Mouse (Mus musculus): ENCODE data around the gene Cdh4. TPM values are rescaled to one million over a fixed set of nuclear protein-coding genes. Genes with fewer than 3 reads are reported as not detected.

Cdh4 gene
- polyA plus RNA-seq, 1 experiment, result 3.2 TPM

DNA sequence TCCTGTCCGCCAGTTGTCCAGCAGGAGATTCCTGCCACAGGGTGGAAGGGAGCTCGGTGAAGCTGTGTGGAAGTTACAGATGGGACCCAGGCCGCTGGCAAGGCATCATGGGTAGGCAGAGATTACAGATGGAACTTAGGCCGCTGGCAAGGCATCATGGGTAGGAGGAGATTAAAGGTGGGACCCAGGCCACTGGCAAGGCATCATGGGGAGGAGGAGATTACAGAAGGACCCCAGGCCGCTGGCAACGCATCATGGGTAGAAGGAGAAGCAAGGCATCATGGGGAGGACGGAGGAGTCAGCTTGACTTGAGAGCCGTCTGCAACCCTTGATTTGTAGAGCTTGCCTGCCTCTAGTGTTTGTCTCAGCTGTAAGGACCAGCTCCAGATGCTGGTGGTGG lies 281.2 kb downstream of the Cdh4 start:
- TF ChIP-seq CTCF (IDR thresholded peaks at IDR 0.05; ENCODE audit: borderline replicate concordance, insufficient read depth, low read length), result no peak
- no peak for TF ChIP-seq POLR2A (IDR thresholded peaks at IDR 0.05; ENCODE audit: low read depth, low read length)
- Histone ChIP-seq H3K27ac (ENCODE audit: insufficient read depth, low read length) (no peak overlapping the region), H3K4me1 (ENCODE audit: control insufficient read depth, insufficient read depth, low read length) (no peaks in the 10 kb centered on the region), H3K4me3 (ENCODE audit: insufficient read depth, low read length) (no peak overlapping the region)

DNA sequence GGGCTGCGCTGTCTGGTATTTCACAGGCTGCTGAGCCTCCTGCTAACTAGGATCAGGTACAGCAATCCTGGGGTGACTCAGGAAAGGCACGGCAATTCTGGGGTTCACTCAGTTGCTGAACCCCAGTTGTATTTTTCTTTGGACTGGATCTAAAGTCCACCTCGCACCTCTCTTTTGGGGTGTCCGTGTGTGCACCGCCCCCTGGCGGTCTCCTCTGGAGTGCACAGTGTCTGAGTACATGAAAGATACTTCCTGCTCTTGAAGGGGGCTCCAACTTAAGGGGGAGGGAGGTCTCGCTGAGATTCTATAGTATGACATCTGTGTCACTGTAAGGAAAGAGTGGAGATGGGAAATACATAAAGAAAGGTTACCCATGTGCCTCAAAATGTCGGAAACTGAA lies 286.8 kb downstream of the Cdh4 start:
- H3K4me3 ChIP-seq (ENCODE audit: insufficient read depth, low read length), result no peak overlapping the region
- TF ChIP-seq CTCF (IDR thresholded peaks at IDR 0.05; ENCODE audit: borderline replicate concordance, insufficient read depth, low read length) (peak; percentile 22; the same call in 1 of the 2 replicates), POLR2A (IDR thresholded peaks at IDR 0.05; ENCODE audit: low read depth, low read length) (no peak)
- H3K4me1 ChIP-seq (ENCODE audit: control insufficient read depth, insufficient read depth, low read length), result no peaks in the 10 kb centered on the region
- H3K27ac ChIP-seq (ENCODE audit: insufficient read depth, low read length), result no peak overlapping the region

- TF ChIP-seq CTCF (IDR thresholded peaks at IDR 0.05; ENCODE audit: borderline replicate concordance, insufficient read depth, low read length), result no peak
- TF ChIP-seq POLR2A (IDR thresholded peaks at IDR 0.05; ENCODE audit: low read depth, low read length), result no peak
- Histone ChIP-seq H3K4me3 (ENCODE audit: insufficient read depth, low read length) (no peak overlapping the region), H3K4me1 (ENCODE audit: control insufficient read depth, insufficient read depth, low read length) (no peaks in the 10 kb centered on the region), H3K27ac (ENCODE audit: insufficient read depth, low read length) (no peak overlapping the region)
Measured at GRCm38 (mm10) chr2:179729802-179730201, 287.6 kb downstream of the Cdh4 start.

DNA sequence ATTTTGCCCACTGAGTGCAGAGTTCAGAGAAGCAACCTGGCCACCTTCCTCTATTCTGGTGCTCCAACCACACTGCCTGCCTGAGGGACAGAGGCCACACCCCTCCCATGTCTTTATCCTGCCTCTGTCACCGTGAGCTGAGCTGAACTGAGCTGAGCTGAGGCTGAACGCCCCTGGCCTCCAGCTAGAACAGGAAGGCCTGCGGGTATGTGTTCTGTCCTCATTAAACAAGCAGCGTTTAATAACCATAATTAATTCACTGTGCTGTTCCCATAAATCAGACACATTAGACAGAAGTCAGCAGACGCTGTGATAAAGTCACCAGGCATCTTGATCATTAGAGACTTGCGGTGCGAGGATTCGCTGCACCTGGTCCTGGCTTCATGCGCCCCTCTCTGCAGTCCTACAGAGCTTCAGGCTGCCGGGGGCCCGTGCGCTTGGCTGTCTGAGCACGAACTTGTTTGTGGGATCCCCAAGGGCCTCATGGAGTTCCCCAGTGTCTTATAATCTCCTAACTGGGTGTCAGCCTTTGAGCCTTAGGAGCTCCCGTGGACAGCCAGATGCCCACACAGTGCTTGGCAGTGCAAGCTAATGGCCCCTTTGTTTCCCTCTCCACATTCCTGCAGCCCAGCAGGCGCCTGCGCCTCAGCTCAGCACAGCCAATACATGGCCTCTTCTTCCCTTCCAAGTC lies 291.1 kb downstream of the Cdh4 start:
- H3K4me3 ChIP-seq (ENCODE audit: insufficient read depth, low read length), result no peak overlapping the region
- H3K27ac ChIP-seq (ENCODE audit: insufficient read depth, low read length), result no peak overlapping the region
- H3K4me1 ChIP-seq (ENCODE audit: control insufficient read depth, insufficient read depth, low read length), result no peaks in the 10 kb centered on the region

DNA sequence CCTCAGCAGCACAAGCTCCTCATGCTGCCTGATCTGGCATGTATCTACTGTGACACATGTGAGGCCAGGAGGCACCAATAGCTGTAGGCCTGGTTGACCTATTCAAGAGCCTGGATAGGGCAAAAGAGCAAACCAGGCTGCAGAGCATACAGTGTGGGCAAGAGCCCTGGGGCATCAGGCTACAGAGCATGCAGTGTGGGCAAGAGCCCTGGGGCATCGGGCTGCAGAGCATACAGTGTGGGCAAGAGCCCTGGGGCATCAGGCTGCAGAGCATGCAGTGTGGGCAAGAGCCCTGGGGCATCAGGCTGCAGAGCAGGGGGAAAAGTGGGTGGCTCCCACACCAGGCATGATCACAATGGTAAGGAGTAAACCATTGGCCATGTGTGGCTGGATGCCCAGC lies 300.2 kb downstream of the Cdh4 start:
- Histone ChIP-seq H3K27ac (ENCODE audit: insufficient read depth, low read length) (no peak overlapping the region), H3K4me1 (ENCODE audit: control insufficient read depth, insufficient read depth, low read length) (no peaks in the 10 kb centered on the region), H3K4me3 (ENCODE audit: insufficient read depth, low read length) (no peak overlapping the region)
- TF ChIP-seq CTCF (IDR thresholded peaks at IDR 0.05; ENCODE audit: borderline replicate concordance, insufficient read depth, low read length) (no peak), POLR2A (IDR thresholded peaks at IDR 0.05; ENCODE audit: low read depth, low read length) (no peak)

More for the DNA sequence above, 291.1 kb downstream of the Cdh4 start:
- no peak for TF ChIP-seq CTCF (IDR thresholded peaks at IDR 0.05; ENCODE audit: borderline replicate concordance, insufficient read depth, low read length)
- TF ChIP-seq POLR2A (IDR thresholded peaks at IDR 0.05; ENCODE audit: low read depth, low read length), result no peak

GRCm38 (mm10) chr2:179742828-179743227 lies 300.6 kb downstream of the Cdh4 start:
- Histone ChIP-seq H3K4me1 (ENCODE audit: control insufficient read depth, insufficient read depth, low read length) (no peaks in the 10 kb centered on the region), H3K27ac (ENCODE audit: insufficient read depth, low read length) (no peak overlapping the region), H3K4me3 (ENCODE audit: insufficient read depth, low read length) (no peak overlapping the region)
- TF ChIP-seq CTCF (IDR thresholded peaks at IDR 0.05; ENCODE audit: borderline replicate concordance, insufficient read depth, low read length) (no peak), POLR2A (IDR thresholded peaks at IDR 0.05; ENCODE audit: low read depth, low read length) (no peak)

GRCm38 (mm10) chr2:179746491-179746890 lies 304.3 kb downstream of the Cdh4 start:
- Histone ChIP-seq H3K4me3 (ENCODE audit: insufficient read depth, low read length) (no peak overlapping the region), H3K27ac (ENCODE audit: insufficient read depth, low read length) (no peak overlapping the region), H3K4me1 (ENCODE audit: control insufficient read depth, insufficient read depth, low read length) (no peaks in the 10 kb centered on the region)
- TF ChIP-seq CTCF (IDR thresholded peaks at IDR 0.05; ENCODE audit: borderline replicate concordance, insufficient read depth, low read length), result no peak
- no peak for TF ChIP-seq POLR2A (IDR thresholded peaks at IDR 0.05; ENCODE audit: low read depth, low read length)

- Histone ChIP-seq H3K27ac (ENCODE audit: insufficient read depth, low read length) (no peak overlapping the region), H3K4me3 (ENCODE audit: insufficient read depth, low read length) (no peak overlapping the region), H3K4me1 (ENCODE audit: control insufficient read depth, insufficient read depth, low read length) (no peaks in the 10 kb centered on the region)
- TF ChIP-seq CTCF (IDR thresholded peaks at IDR 0.05; ENCODE audit: borderline replicate concordance, insufficient read depth, low read length) (no peak), POLR2A (IDR thresholded peaks at IDR 0.05; ENCODE audit: low read depth, low read length) (no peak)
Measured at GRCm38 (mm10) chr2:179749399-179749798, 307.2 kb downstream of the Cdh4 start.

DNA sequence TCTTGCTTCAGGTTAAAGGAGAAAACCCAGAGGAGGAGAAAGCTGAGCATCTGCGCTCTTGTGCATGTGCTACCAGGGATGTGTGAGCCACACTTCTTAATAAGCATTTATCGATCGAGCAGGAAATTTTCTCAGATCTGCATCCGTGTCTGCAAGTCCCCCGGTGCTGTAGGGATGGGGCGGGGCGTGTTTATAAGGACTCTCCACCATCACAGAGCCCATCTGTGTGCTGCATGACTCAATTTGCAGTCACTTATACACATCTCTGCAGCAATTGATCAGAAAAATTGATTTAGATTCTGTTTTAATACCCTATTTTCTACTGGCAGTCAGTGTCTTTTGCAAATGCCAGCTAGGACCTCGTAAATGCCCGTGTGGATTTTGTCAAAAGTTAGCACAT lies 311.6 kb downstream of the Cdh4 start:
- no peak overlapping the region for H3K27ac ChIP-seq (ENCODE audit: insufficient read depth, low read length)
- TF ChIP-seq POLR2A (IDR thresholded peaks at IDR 0.05; ENCODE audit: low read depth, low read length), result no peak
- no peak for TF ChIP-seq CTCF (IDR thresholded peaks at IDR 0.05; ENCODE audit: borderline replicate concordance, insufficient read depth, low read length)
- no peak overlapping the region for H3K4me3 ChIP-seq (ENCODE audit: insufficient read depth, low read length)
- H3K4me1 ChIP-seq (ENCODE audit: control insufficient read depth, insufficient read depth, low read length), result no peaks in the 10 kb centered on the region

- no peaks in the 10 kb centered on the region for H3K4me1 ChIP-seq (ENCODE audit: control insufficient read depth, insufficient read depth, low read length)
- no peak overlapping the region for H3K4me3 ChIP-seq (ENCODE audit: insufficient read depth, low read length)
- no peak overlapping the region for H3K27ac ChIP-seq (ENCODE audit: insufficient read depth, low read length)
- no peak for TF ChIP-seq POLR2A (IDR thresholded peaks at IDR 0.05; ENCODE audit: low read depth, low read length)
- TF ChIP-seq CTCF (IDR thresholded peaks at IDR 0.05; ENCODE audit: borderline replicate concordance, insufficient read depth, low read length), result no peak
Measured at GRCm38 (mm10) chr2:179754776-179755175, 312.5 kb downstream of the Cdh4 start.

All from embryonic fibroblast, embryonic 13.5 days (primary cell).